Mouse (Mus musculus) frontal cortex, postnatal 14 days (tissue): ENCODE data around the gene Crx.
"Not testable (repeated sequence)": the region's sequence is repeated elsewhere in the genome, so short reads cannot be mapped to it uniquely, and the experiment has no call there.

Experiments used
- DNase-seq, 2 experiments: peaks; one replicate each; pipeline ENCODE4 v3.0.0; 2022; ENCODE audit warnings: low spot score in 2 of 2

Gene Crx

DNA sequence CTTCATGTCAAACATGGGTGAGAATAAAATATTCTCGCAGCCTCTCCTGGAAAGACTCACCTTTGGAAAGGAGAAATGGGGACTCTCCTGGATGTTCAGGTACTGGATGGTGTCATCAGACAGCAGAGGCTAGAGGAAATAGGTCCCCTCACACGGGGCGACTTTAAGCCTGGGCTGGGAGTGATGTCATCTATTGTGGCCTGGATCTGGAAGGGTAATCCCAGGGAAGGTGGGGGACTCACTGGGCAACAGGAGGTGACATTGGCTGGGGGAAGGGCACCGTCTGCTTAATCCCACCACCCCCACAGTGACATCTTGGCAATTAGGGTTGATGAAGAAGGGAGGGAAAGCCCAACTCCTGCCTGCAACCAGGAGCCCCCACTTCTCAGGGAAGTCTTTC is at the start of gene Crx:
Gene Crx, minus strand, starts transcription at position 213 of the 400 bp plus-strand sequence.
- DNase-seq, result no peak

GRCm38 (mm10) chr7:15922220-15922773 is 42.5 kb upstream of the Crx start, which contains the start of gene Selenow:
Gene Selenow, minus strand, starts transcription at chr7:15922402.
- DNase-seq, result peak; percentile 87 to 89

DNA sequence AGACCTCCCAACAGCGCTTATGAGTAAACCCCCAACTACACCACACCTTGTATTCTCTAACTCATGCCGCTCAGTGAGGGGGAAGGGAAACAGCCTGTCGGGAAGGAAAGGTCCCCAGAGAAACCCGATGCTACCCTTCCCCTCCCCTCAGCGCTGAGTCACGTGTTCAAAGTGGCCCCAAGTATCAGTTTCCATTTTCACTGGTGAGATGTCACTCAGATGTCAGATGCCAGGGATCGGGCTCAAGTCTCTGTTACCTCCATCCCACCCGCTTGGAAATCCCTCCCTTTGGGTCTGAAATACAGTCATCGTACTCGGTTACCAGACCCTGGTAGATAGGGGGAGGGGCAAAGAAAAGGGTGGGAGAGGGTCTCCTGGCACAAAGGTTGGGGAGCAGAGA is 42.0 kb upstream of the Crx start:
- no peak for DNase-seq

DNA sequence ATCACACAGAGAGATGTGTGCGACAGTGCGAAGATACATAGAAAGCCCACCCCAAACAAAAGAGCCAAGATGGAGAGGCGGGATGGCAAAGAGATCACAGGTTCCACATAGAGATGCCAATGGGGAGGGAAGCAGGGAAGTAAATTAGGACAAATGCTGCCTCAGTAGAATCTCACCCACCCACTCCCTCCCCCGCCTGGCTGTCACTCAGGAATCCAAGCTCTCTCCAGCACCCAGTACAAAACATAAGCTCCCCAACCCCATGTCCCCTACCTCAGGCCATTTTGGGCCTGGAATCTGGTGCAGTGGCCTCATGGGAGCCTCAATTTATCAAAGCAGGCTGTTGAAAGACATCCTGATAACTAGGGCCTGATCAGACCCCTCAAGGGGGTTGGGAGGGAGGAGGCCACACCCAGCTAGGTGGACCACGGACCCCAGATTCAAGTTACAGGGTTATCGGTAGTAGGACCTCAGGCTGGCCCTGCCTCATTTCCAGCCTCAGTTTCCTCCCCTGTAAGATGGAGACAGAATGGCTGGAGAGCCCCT is 41.0 kb upstream of the Crx start:
- no peak for DNase-seq

DNA sequence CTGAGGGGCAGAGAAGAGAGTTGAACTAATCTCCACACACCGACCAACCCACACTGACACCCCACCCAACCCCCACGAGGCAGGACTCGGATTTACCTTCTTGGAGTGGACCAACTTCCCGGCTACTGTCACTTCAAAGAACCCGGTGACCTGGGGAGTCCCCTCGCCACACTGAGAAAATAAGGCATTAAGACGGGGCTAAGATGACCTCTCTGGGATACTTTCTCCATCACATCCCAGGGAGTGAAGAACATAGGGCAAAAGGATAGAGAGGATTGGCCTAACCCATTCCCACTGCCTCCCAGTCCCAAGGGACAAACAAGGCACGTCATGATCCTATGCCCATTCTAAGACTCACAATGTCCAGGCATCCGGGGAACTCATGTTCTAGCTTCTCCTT is 40.2 kb upstream of the Crx start:
- no peak for DNase-seq

GRCm38 (mm10) chr7:15918371-15918770 is 38.6 kb upstream of the Crx start:
- no peak for DNase-seq

- no peak for DNase-seq
Observed at GRCm38 (mm10) chr7:15916996-15917395, 37.2 kb upstream of the Crx start.

GRCm38 (mm10) chr7:15916134-15916723 is 36.5 kb upstream of the Crx start:
- no peak for DNase-seq

DNA sequence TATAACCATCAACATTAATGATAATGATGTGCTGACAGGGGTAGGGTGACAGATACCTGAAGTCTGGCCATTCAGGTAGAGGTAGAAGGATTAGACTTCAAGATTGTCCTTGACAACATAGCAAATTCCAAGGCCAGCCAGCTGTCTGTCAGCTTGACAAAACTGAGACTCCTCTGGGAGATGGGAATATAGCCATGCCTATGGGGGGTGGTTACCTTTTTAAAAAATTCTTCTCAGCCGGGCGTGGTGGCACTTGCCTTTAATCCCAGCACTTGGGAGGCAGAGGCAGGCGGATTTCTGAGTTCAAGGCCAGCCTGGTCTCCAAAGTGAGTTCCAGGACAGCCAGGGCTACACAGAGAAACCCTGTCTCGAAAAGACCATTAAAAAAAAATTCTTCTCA is 35.9 kb upstream of the Crx start:
- DNase-seq, result not testable (repeated sequence)

DNA sequence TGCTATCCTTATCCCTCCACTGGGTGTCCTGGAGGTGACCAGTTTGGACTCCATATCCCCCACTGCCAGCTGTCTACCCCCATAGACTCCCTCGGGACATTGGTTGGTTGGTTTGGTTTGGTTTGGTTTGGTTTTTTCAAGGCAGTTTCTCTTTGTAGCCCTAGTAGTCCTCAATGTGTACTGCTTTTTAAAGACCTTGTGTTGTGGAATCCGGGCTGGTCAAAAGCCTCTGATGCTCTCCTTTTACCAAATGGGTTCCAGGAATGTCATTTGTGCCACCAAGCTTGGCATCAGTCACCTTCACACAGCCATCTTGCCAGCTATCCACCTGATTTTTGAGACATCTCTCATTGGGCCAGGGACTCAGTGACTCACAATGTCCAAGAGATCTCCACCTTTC is 35.0 kb upstream of the Crx start:
- no peak for DNase-seq

DNA sequence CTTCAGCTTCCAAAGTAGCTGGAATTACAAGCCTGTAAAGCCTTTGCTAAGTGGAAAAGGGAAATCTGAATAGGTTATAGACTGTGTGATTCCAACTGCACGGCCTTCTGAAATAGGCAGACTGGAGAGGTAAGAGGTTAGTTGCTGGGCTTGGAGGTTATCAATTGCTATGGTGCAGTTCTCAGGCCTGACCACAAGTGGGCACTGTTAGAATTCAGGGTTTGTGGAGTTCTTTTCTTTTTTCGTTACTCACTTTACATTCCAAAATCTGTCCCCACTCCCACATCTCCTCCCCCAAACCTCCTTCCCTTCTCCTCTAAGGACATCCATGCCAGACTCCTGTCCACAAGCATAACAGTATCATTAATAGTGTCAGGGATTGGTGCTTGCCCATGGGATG is 34.5 kb upstream of the Crx start:
- DNase-seq, result no peak

GRCm38 (mm10) chr7:15912183-15912582 is 32.4 kb upstream of the Crx start:
- DNase-seq, result peak in 1 of 2 experiments; percentile 63

GRCm38 (mm10) chr7:15910521-15910920 is 30.8 kb upstream of the Crx start:
- no peak for DNase-seq

GRCm38 (mm10) chr7:15907971-15908590 is 28.3 kb upstream of the Crx start:
- no peak for DNase-seq

- DNase-seq, result no peak
Observed at GRCm38 (mm10) chr7:15906602-15907001, 26.8 kb upstream of the Crx start.

- no peak for DNase-seq
Observed at GRCm38 (mm10) chr7:15905861-15906260, 26.1 kb upstream of the Crx start.

- DNase-seq, result no peak
Observed at GRCm38 (mm10) chr7:15901366-15902048, 21.7 kb upstream of the Crx start.

DNA sequence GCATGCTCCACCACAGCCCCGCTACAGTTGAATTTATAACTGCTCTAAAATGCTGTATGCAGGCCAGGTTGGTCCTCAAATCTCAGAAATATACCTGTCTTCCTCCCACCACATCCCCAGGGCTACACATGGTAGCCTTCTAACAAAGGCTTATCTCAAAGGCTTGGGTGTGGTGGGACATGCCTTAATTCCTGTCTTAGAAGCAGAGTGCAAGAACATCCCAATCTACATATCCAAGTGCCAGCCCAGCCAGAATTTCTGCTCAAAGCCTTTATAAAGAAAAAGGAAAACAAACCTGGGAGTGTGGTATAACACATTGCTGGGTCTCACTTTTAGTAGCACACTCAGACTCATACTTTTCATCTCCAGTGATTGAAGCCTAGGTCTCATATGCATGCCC is 14.5 kb upstream of the Crx start:
- no peak for DNase-seq

DNA sequence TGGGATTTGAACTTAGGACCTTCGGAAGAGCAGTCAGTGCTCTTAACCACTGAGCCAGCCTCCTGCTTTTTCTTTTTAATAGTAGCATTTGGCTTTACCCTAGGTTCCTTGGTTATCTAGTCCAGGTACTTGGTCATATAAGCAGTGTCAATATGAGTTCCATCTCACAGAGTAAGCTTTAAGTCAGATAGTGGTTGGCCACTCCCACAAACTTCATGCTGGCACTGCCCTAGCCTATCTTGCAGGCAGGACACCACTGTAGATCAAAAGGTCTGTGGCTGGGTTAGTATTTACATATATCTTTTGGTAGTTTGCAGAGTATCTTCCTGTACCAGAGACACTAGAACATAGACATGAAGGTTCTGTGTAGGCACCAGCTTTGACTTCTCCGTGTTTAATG is 4.4 kb upstream of the Crx start:
- DNase-seq, result no peak

DNA sequence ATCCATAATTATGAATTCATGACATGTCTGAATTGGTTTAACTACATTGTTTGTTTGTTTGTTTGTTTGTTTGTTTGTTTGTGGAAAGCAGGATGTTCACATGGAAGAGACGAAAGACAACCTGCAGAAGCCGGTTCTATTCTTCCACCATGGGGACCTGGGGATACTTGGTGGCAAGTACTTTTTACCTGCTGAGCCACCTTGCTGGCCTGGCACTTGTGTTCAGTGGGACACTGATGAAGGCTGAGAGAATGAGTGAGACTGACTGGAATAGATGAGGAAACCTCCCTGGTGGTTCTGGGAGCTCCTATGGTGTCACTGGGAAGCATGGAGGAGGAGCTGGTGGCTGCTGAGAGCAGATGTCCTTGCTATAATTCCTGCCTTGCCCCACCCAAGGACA is 2.5 kb upstream of the Crx start, which contains the start of gene Crxos:
Gene Crxos, plus strand, starts transcription at position 301 of the 400 bp plus-strand sequence.
- DNase-seq, result no peak

DNA sequence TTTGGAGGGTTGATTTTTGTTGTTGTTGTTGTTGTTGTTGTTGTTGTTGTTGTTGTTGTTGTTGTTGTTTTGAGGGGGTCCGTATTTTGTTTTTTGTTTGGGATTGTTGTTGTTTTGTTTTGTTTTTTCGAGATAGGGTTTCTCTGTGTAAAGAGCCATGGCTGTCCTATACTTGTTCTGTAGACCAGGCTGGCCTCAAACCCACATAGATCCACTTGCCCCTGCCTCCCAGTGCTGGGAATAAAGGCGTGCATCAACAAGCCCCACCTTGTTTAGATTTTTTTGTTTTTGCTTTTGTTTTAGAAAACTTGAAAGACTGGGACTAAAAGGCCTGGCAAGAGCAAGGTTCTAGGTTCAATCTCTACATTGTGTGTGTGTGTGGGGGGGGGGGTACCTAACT is 2.1 kb upstream of the Crx start:
- DNase-seq, result no peak

DNA sequence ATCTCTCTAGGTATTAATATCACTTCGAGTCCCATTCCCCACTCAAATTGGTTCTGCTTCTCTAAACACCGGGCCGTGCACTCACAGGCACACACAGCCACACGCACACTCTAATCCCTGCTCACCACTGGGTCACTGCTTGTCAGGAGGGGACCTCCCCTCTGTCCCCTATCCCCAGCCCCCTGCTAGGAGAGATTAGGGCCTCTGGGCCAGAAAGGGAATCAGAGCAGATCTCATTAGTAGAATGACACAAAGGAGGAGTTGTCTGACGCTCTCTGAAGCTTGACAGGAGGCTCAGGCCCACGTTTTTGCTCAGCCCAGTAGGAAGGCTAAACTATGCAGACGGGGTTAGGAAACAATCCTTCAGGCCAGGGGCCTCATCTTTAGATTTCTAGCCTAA is 1.6 kb upstream of the Crx start:
- DNase-seq, result no peak

DNA sequence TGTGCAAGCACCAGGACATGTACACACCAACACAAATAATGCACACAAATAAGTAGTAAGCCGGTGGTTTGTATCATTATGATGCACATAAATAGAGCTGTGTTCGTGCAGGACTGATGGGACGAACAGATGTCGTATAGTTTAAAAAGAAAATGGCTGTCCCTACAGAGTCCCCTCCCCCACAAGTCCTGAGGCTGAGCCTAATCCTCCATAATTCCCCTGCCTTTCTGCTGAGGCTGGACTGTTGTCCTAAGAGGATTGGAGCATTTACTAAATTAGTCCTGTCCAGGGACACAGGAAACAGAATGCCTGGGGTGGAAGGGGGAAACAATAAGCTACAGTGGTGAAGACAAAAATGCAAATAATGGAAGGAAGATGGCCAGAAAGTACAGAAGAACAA is 15.7 kb downstream of the Crx start:
- no peak for DNase-seq
